Mouse (Mus musculus) limb, embryonic 13.5 days (tissue): ENCODE data around the gene Edn2. TPM values are rescaled to one million over a fixed set of nuclear protein-coding genes. Genes with fewer than 3 reads are reported as not detected.
A peak's percentile ranks its signal among the peaks of the same experiment; 100 is the strongest.

Experiments used
- ATAC-seq: fragments of 200-750 bp; cut with Nextera tagmentation; 2 replicates; pipeline ENCODE4 v1.8.0; 2017; ENCODE audit warnings: low read depth, moderate number of reproducible peaks, moderate TSS enrichment; ENCODE audit not compliant: low FRiP score
- H3K27ac ChIP-seq: fragments of 300-500 bp; sonication (generic); 2 replicates; pipeline ENCODE4 v1.5.1; 2015; ENCODE audit warnings: inconsistent platforms, mild to moderate bottlenecking, moderate library complexity
- H3K27me3 ChIP-seq: fragments of 300-500 bp; sonication (generic); 2 replicates; pipeline ENCODE4 v1.6.1; 2015; ENCODE audit warnings: mild to moderate bottlenecking, inconsistent platforms
- H3K36me3 ChIP-seq: fragments of 300-500 bp; sonication (generic); 2 replicates; pipeline ENCODE4 v1.6.1; 2015; ENCODE audit warnings: inconsistent platforms, mild to moderate bottlenecking, moderate library complexity
- H3K4me1 ChIP-seq: fragments of 300-500 bp; sonication (generic); 2 replicates; pipeline ENCODE4 v1.6.1; 2015; ENCODE audit warnings: inconsistent platforms
- H3K4me2 ChIP-seq: fragments of 300-500 bp; sonication (generic); replicated peaks from 2 replicates; pipeline ENCODE4 v1.6.1; 2015; ENCODE audit warnings: inconsistent platforms, mild to moderate bottlenecking, moderate library complexity
- H3K4me3 ChIP-seq: fragments of 300-500 bp; sonication (generic); 2 replicates; pipeline ENCODE4 v1.5.1; 2015; ENCODE audit warnings: moderate library complexity, mild to moderate bottlenecking, inconsistent platforms
- H3K9ac ChIP-seq: fragments of 300-500 bp; sonication (generic); 2 replicates; pipeline ENCODE4 v1.6.1; 2015; ENCODE audit warnings: mild to moderate bottlenecking, inconsistent platforms
- H3K9me3 ChIP-seq: fragments of 300-500 bp; sonication (generic); 2 replicates; pipeline ENCODE4 v1.6.1; 2016; ENCODE audit warnings: inconsistent platforms
- WGBS: fragments of 180-500 bp; shearing (Covaris S2); methylation state at CpG from one replicate; pipeline ENCODE4 v1.1.7; 2015; 5-methylcytosine and 5-hydroxymethylcytosine counted together
- polyA plus RNA-seq: library from polyadenylated mRNA; unstranded; fragments of >200 nt; fragmentation: Nextera tagmentation; extraction: Ambion mirVana; gene quantifications from 2 replicates; pipeline ENCODE4 v1.2.1, GENCODE M21; 2015

The Edn2 gene
- polyA plus RNA-seq, 1 experiment from 2014 or later, result 1.1 TPM

DNA sequence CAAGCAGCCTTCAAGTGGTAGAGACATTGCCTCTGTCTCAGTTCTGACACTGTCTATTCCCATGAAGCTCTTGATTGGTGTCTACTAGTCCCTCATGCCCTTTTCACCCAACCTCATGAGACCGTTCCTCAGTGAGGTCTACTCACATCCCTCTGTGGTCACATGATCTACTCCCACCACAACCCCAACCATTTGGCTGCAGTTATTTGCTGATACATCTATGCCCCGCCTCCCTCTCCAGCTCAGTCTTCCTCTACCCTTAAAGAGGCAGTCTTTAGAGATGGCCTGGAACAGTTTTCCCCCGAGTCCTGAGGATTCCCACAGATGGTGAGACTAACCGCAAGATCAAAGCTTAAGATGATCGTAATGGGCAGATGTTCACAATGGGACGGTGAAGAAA, 27.2 kb downstream of the Edn2 start:
- no peak overlapping the region for H3K4me2 ChIP-seq
- H3K36me3 ChIP-seq, result no peaks in the 10 kb centered on the region
- peaks cover 16% of the 10 kb centered on the region for H3K4me1 ChIP-seq
- no peaks in the 10 kb centered on the region for H3K9me3 ChIP-seq
- ATAC-seq, result no peak
- no peak overlapping the region for H3K27ac ChIP-seq
- no peaks in the 10 kb centered on the region; the same call in 1 of the 2 replicates for H3K27me3 ChIP-seq
- no peak overlapping the region for H3K4me3 ChIP-seq
- WGBS, result 75% methylated on average over 6 of the region's 6 CpGs
- H3K9ac ChIP-seq, result no peak overlapping the region

DNA sequence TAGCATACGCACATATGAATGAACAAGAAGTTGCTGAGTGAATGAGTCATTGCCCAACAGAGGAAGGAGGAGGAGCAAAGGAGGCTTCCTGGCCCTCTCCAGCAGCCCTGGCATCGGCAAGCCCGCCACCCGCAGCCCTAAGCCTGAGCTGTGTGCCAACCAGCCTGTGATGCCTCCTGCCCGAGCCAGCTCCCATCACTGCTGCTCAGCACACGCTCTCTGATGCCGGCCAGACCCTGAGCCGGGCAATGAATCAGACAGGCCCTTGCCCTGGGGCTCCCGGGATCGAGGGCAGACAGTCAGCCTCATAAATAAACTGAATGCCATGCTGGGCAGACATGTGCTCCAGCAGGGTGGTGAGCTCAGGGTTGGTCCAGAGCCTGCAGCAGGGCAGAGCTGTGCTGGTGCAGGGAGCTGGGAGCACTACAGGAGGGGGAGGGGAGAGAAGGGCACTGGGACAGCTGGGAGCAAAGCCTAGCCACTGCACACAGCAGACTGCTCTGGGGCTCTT, 27.7 kb downstream of the Edn2 start:
- Histone ChIP-seq H3K4me1 (peaks cover 16% of the 10 kb centered on the region), H3K27ac (no peak overlapping the region), H3K4me2 (no peak overlapping the region), H3K9me3 (no peaks in the 10 kb centered on the region), H3K4me3 (no peak overlapping the region), H3K27me3 (no peaks in the 10 kb centered on the region; the same call in 1 of the 2 replicates), H3K9ac (no peak overlapping the region), H3K36me3 (no peaks in the 10 kb centered on the region)
- peak; percentile 34; the same call in 1 of the 2 replicates for ATAC-seq
- WGBS, result 55% methylated on average over 10 of the region's 10 CpGs

DNA sequence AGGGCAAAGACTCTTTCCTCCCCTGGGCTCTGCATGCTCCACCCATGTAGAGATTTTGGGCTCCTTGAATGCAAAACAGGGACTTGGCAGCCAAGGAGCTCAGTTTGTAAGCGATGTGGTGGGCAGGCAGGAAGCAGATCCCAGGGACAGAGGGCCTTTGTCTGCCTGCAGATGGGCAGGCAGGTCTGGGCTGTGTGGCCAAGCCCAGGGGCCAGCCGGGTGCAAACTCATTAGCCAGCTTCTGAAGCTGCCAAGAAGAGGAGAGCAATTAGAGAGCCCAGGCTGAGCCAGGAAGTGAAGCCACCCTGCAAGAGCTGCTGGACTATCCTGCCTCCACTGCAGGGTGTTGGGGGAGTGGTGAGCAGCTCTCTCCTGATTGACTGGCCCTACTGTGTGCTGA, 28.9 kb downstream of the Edn2 start:
- ATAC-seq, result no peak
- H3K4me1 ChIP-seq, result peaks cover 16% of the 10 kb centered on the region
- H3K4me3 ChIP-seq, result no peak overlapping the region
- WGBS, result 21% methylated on average over 2 of the region's 2 CpGs
- no peaks in the 10 kb centered on the region for H3K36me3 ChIP-seq
- no peak overlapping the region for H3K27ac ChIP-seq
- no peak overlapping the region for H3K9ac ChIP-seq
- no peak overlapping the region for H3K4me2 ChIP-seq
- H3K9me3 ChIP-seq, result no peaks in the 10 kb centered on the region
- H3K27me3 ChIP-seq, result no peaks in the 10 kb centered on the region; the same call in 1 of the 2 replicates

DNA sequence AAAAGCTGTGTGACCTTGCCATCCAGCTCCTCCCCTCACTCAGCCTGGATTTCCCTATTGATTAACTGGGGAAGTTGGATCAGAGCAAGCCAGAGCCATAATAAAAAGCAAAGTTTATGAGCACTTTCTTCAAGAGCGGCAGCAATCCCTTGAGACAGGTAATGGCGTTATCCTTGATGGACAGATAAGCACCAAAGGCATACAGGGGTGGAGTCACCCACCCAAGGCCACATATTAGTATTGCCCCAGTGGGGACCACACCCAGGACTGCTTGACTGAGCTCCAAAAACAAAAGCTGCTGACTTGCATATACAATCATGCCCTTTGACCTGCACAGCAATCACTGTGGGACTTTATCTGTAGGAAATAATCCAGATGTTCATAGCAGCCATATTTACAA, 31.0 kb downstream of the Edn2 start:
- H3K27ac ChIP-seq, result no peak overlapping the region
- ATAC-seq, result no peak
- no peak overlapping the region for H3K4me3 ChIP-seq
- H3K4me2 ChIP-seq, result no peak overlapping the region
- no peaks in the 10 kb centered on the region for H3K9me3 ChIP-seq
- peaks cover 19% of the 10 kb centered on the region for H3K4me1 ChIP-seq
- WGBS, result 43% methylated on average over 2 of the region's 2 CpGs
- H3K36me3 ChIP-seq, result no peaks in the 10 kb centered on the region
- no peak overlapping the region for H3K9ac ChIP-seq
- no peaks in the 10 kb centered on the region for H3K27me3 ChIP-seq

DNA sequence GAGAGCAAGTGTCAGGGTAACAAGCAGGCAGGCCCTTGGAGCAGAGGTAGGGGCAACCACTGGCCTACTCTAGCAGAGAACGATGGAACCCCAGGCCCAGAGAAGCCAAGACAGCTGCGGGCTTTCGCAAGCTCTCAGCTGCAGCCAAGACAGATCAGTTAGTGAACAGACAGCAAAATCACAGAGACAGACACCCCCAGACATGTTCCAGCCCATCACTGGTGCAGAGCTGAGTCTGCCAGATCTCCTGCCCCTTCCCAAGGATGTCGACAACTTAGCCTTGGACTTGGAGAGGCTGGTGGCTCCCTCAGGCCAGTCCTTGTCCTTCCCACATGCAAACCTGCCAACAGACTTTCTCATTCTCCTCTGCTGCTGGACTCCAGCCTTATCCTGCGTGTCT, 33.0 kb downstream of the Edn2 start:
- H3K36me3 ChIP-seq, result no peaks in the 10 kb centered on the region
- WGBS, result 85% methylated on average over 5 of the region's 5 CpGs
- no peak overlapping the region for H3K4me2 ChIP-seq
- H3K4me1 ChIP-seq, result peaks cover 15% of the 10 kb centered on the region
- H3K9me3 ChIP-seq, result no peaks in the 10 kb centered on the region
- no peak overlapping the region for H3K4me3 ChIP-seq
- no peak overlapping the region for H3K27ac ChIP-seq
- no peak for ATAC-seq
- H3K9ac ChIP-seq, result no peak overlapping the region
- no peaks in the 10 kb centered on the region for H3K27me3 ChIP-seq

DNA sequence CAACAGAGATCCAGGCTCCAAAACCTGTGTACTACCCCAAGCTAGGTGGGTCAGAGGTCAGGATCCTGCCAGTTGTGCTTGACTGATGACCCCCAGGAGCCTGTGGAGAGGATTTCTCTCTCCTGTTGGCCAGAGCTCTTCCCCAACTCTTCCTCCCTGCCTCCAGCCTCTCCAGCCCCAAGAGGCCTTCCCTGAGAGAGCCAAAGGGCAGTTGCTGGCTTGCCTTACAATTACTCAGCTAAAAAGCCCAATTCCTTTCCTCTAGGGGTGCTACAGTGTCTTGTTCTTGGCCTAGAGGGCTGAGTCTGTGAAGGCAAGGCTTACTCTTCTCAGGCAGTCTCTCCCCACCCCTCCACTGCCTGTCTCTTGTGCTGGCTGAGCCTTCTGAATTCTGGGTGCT, 34.0 kb downstream of the Edn2 start:
- Histone ChIP-seq H3K4me2 (no peak overlapping the region), H3K27ac (no peak overlapping the region), H3K9ac (no peak overlapping the region), H3K4me3 (no peak overlapping the region), H3K36me3 (no peaks in the 10 kb centered on the region), H3K9me3 (no peaks in the 10 kb centered on the region), H3K27me3 (no peaks in the 10 kb centered on the region), H3K4me1 (peaks cover 18% of the 10 kb centered on the region)
- no peak for ATAC-seq

DNA sequence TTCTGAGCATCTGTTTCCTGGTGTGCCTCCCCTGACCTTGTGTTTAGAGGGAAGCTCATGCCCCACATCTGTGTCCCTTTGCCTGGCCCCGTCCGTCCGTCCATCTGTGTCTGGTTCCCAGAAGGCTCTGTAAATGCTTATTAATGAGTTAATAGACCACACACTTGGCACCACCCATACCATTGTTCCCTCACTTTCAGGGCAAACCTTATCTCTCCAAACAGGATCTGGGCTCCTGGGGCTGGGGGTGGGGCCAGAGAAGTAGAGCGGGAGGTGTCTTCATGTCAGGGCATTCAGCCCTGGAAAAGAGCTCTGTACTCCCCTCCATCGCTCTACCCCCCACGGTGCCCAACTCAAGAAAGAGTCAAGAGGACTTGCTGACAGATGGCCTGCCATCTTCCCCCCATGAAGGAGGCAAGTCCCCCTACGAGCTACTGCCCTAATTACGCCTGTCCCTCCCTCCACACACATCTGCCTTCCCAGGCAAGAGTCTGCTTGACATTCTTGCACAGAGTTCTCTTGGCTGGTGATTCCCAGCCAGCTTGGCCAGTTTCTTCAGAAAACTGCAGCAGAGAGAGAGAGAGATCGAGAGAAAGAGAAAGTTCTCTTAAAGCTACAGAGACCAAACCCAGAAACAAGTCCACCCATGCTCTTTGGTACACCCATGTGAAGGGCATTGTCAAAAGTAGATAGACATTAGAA, 38.3 kb downstream of the Edn2 start:
- Histone ChIP-seq H3K4me2 (no peak overlapping the region), H3K4me1 (peaks cover 18% of the 10 kb centered on the region), H3K4me3 (no peak overlapping the region), H3K36me3 (no peaks in the 10 kb centered on the region), H3K27ac (no peak overlapping the region), H3K9me3 (no peaks in the 10 kb centered on the region), H3K9ac (no peak overlapping the region), H3K27me3 (no peaks in the 10 kb centered on the region)
- no peak for ATAC-seq
- 36% methylated on average over 9 of the region's 9 CpGs for WGBS

DNA sequence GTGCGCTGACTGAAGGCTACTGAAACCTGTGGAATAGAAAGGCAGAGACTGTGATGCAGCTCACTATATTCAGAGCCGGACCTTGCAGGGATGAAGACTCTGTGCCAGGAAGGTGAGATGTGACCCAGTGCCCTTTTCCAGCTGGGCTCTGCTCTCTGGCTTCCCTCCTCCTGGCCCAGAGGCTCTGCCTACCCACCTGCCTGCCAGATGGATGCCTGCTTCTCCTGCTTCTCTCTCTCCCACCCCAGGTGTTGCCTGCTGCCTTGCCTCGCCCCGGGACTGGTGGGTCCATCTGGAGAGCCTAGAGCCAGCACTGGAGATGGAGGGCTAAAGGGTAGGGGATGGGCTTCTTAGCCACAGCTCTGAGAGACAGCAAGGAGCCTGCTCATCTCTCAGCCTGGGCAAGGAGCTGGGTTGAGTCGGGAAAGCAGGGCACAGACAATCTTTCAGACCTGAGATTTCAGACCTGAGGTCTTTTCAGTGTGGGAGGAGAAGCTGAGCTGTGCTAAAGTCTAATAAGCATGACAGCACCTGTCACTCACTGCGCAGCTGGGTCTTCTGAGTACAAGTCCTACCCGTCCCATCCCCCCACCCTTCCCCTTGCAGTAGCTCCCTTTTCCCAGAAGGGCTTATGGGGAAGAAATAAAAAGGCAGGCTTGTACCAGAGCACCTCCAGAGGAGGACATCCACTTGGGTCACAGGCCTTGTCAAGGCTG, 39.7 kb downstream of the Edn2 start:
- Histone ChIP-seq H3K4me1 (peaks cover 22% of the 10 kb centered on the region), H3K27me3 (no peaks in the 10 kb centered on the region), H3K9ac (no peak overlapping the region), H3K4me2 (no peak overlapping the region), H3K4me3 (no peak overlapping the region), H3K27ac (no peak overlapping the region), H3K36me3 (no peaks in the 10 kb centered on the region), H3K9me3 (no peaks in the 10 kb centered on the region)
- 70% methylated on average over 7 of the region's 7 CpGs for WGBS
- no peak; the same call in 1 of the 2 replicates for ATAC-seq

DNA sequence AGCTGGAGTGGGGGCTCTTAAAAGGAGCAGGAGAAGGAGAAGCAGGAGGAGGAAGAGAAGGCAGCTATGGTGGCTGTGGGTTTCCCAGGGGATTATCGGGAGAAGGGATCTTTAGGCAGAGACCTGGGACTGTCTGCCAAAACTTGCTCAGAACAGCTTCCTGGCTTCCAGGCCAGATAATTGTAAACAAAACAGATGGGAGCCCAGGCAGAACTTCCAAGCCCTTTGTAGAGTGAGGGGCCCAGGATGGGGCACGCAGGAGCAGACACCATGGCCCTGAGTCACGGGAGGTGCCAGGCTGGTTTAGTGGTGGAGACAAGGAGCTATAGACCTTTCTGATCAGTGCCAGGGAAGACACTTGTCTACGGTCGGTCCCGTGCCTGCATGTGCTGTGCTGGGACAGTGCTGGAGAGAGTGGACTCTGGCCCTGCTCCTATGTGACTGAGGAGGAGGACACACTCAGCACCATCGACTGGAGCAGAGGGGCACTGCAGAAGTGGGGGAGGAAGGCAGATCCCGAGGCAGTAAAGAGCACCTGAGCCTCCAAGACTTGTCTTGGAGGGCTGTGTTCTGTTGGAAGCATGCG, 43.4 kb downstream of the Edn2 start:
- Histone ChIP-seq H3K27ac (no peak overlapping the region), H3K36me3 (no peaks in the 10 kb centered on the region), H3K4me3 (no peak overlapping the region), H3K27me3 (no peaks in the 10 kb centered on the region), H3K9ac (no peak overlapping the region), H3K4me1 (peaks cover 11% of the 10 kb centered on the region), H3K9me3 (no peaks in the 10 kb centered on the region), H3K4me2 (no peak overlapping the region)
- no peak for ATAC-seq
- 50% methylated on average over 9 of the region's 9 CpGs for WGBS

DNA sequence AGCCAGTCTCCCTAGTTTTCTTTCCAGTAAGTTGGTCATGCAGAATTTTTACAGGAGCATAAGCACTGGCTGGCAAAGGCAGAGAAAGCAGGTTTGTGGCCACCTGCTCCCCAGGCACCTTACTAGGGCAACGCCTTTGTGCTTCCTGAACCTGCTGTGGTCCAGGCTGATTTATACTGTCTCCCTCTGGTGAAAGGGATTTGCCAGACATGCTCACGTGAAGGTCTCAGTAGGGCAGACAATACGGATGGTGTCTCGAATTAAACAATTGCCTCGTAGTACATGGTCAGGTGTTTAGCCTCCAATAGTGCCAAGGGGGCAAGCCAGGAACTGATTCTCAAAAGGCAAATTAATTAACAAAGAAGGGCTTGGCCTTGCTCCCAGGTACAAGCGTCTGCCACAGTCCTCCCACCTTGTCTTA, 45.5 kb downstream of the Edn2 start:
- WGBS, result 72% methylated on average over 6 of the region's 6 CpGs
- Histone ChIP-seq H3K9ac (no peak overlapping the region), H3K9me3 (no peaks in the 10 kb centered on the region), H3K4me3 (no peak overlapping the region), H3K27me3 (no peaks in the 10 kb centered on the region), H3K4me2 (no peak overlapping the region), H3K27ac (no peak overlapping the region), H3K36me3 (no peaks in the 10 kb centered on the region), H3K4me1 (peaks cover 8% of the 10 kb centered on the region)
- no peak for ATAC-seq

DNA sequence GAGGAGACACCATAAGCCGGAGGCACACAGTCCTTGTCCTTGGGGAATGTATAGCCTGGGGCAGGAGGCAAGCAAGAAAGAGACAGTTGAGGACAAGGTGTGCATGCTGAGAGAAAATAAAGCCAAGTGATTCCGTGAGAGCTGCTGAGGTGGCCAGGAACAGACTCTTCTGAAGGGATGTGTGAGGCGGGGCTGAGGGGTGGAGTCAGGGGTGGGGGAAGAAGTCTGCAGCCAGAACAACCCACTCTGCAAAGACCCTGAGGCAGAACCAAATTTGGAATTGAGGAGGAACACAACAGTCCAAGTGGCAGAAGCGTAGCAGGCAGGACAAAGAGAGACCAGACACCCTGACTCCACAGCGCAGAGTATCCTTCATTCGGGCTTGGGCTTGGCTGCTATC, 51.1 kb downstream of the Edn2 start:
- ATAC-seq, result no peak
- Histone ChIP-seq H3K27me3 (no peaks in the 10 kb centered on the region), H3K9ac (0 out of 2 replicates have a peak overlapping the region, but pooled peaks have one; percentile 4), H3K27ac (no peak overlapping the region), H3K9me3 (no peaks in the 10 kb centered on the region), H3K4me1 (peaks cover 13% of the 10 kb centered on the region), H3K4me2 (no peak overlapping the region), H3K4me3 (no peak overlapping the region), H3K36me3 (no peaks in the 10 kb centered on the region)
- WGBS, result 45% methylated on average over 6 of the region's 6 CpGs

DNA sequence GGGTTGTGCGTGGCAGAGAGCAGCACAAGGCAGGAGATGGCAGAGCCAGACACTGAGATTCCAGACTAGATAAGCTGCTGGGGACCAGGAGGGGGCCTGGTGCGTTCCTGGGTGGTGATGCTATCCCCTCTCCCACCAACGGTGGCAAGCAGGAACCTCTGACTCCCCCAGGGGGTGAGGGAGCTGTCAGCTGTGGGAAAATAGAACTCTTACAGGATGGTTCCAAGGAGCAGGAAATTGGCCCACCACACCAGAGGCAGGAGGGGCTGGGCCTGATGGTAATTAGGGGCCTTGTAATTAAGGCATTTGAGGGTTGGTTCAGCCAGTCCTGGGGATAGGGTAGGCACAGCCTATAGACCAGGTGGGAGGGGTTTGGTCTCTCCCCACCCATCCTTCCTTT, 51.8 kb downstream of the Edn2 start:
- Histone ChIP-seq H3K9ac (peak overlapping the region; percentile 4; the same call in 1 of the 2 replicates), H3K36me3 (no peaks in the 10 kb centered on the region), H3K4me2 (no peak overlapping the region), H3K4me3 (no peak overlapping the region), H3K27ac (no peak overlapping the region), H3K4me1 (peaks cover 13% of the 10 kb centered on the region), H3K9me3 (no peaks in the 10 kb centered on the region), H3K27me3 (no peaks in the 10 kb centered on the region)
- ATAC-seq, result no peak
- 14% methylated on average over 3 of the region's 3 CpGs for WGBS
